Mouse (Mus musculus): Measurements from ENCODE around the gene Hadhb. TPM values are rescaled to one million over a fixed set of nuclear protein-coding genes. Genes with fewer than 3 reads are reported as not detected.
A peak's percentile ranks its signal among the peaks of the same experiment; 100 is the strongest.

Hadhb gene
- total and polyA plus RNA-seq, 3 experiments, result 69.5 to 118 (median 78.3) TPM

DNA sequence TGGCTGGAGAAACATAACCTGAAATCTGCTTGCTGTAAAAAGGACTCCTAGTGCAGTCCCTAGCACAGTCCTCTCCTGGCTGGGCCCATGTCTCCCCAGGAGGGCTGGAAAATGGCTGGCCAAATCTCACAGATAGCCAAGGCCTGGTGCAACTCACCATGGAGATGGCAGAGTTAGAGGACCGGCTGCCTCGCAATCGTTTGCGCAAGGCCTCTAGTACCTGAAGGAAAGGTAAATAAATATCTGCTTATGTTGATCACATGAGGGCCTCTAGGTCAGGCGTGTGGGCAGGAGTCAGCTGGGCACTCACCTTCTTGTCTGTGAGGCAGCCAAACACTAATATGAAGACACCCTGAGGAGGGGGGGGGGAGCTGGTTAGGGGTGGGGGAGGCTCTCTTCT, 40.3 kb downstream of the Hadhb start:
- no peak overlapping the region for H3K4me2 ChIP-seq (ENCODE audit: insufficient read depth, low read depth, poor library complexity, severe bottlenecking)
- dilution Hi-C loops (cut with MboI; ENCODE audit: extremely low pct_ligation_motif_present, extremely low pct_unique_long_range_greater_than_20kb, low sequenced_read_pairs) (no loop called here), in situ Hi-C loops (cut with MboI; ENCODE audit: low pct_ligation_motif_present, low pct_unique_long_range_greater_than_20kb, low sequenced_read_pairs) (no loop called here)
- H3K4me3 ChIP-seq (replicated peaks in 1 of 3; ENCODE audit: low read depth in 2 of 3, low read length in 2 of 3, poor library complexity in 1 of 3), result no peak overlapping the region
- no peak overlapping the region for H3K9ac ChIP-seq (ENCODE audit: insufficient read depth, low read depth)
- H3K27ac ChIP-seq (ENCODE audit: insufficient read depth, low read depth), result no peak overlapping the region
- H3K4me1 ChIP-seq (ENCODE audit: control insufficient read depth in 1 of 2, insufficient read depth in 2 of 2), result peaks cover 13 to 32% of the 10 kb centered on the region in 2 experiments
- TF ChIP-seq CTCF (conservative IDR thresholded peaks at IDR 0.05 in 1 of 2, IDR thresholded peaks at IDR 0.05 in 1 of 2; ENCODE audit: low read depth in 2 of 2, low read length in 2 of 2), result no peak
- no peak for TF ChIP-seq ZMIZ1 (IDR thresholded peaks at IDR 0.05; ENCODE audit: low read depth, low read length)
- TF ChIP-seq RCOR1 (conservative IDR thresholded peaks at IDR 0.05; ENCODE audit: low read depth, low read length), result no peak
- no peak for TF ChIP-seq MEF2A (IDR thresholded peaks at IDR 0.05; ENCODE audit: borderline replicate concordance, low read depth, low read length)
- no peak for TF ChIP-seq EP300 (IDR thresholded peaks at IDR 0.05; ENCODE audit: low read length)
- no peak for TF ChIP-seq MXI1 (IDR thresholded peaks at IDR 0.05; ENCODE audit: low read depth, low read length)
- H3K27me3 ChIP-seq (replicated peaks), result no peaks in the 10 kb centered on the region
- H3K36me3 ChIP-seq (replicated peaks in 1 of 2; ENCODE audit: control insufficient read depth in 1 of 2, insufficient read depth in 1 of 2, low read length in 1 of 2), result peaks cover 0 to 22% of the 10 kb centered on the region in 2 experiments
- DNase-seq (ENCODE audit: extremely low read depth), result no peak
- H3K9me3 ChIP-seq (replicated peaks; ENCODE audit: low read length), result no peaks in the 10 kb centered on the region
- no peaks in the 10 kb centered on the region for H3K79me2 ChIP-seq (replicated peaks; ENCODE audit: control insufficient read depth, extremely low read depth, insufficient read depth, poor library complexity, severe bottlenecking)

DNA sequence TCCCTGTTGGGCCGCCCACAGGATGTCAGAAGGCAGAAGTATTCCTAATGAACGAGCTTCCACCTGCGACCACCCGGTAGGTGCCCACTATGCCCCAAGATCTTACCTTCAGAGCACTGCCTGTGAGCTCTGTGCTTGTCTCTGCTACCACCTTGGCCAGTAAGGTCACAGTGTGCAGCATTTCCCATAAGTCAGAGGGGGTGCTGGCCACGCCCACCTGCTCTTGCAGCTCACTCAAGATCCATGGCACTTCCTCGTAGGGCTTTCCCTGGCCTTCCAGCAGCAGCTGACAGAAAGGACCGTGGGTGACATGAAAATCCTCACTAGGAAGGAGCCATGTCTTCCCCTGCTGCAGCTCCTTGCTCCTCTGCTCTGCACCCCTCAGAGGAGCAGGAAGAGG, 43.2 kb downstream of the Hadhb start:
- H3K4me1 ChIP-seq (ENCODE audit: control insufficient read depth in 1 of 2, insufficient read depth in 2 of 2), result peaks cover 18 to 47% of the 10 kb centered on the region in 2 experiments
- H3K36me3 ChIP-seq (replicated peaks in 1 of 2; ENCODE audit: control insufficient read depth in 1 of 2, insufficient read depth in 1 of 2, low read length in 1 of 2), result peaks cover 0 to 18% of the 10 kb centered on the region in 2 experiments
- no peaks in the 10 kb centered on the region for H3K9me3 ChIP-seq (replicated peaks; ENCODE audit: low read length)
- H3K9ac ChIP-seq (ENCODE audit: insufficient read depth, low read depth), result peak overlapping the region; percentile 42
- dilution Hi-C loops (cut with MboI; ENCODE audit: extremely low pct_ligation_motif_present, extremely low pct_unique_long_range_greater_than_20kb, low sequenced_read_pairs), result no loop called here
- peak overlapping the region; percentile 50 for H3K4me2 ChIP-seq (ENCODE audit: insufficient read depth, low read depth, poor library complexity, severe bottlenecking)
- H3K79me2 ChIP-seq (replicated peaks; ENCODE audit: control insufficient read depth, extremely low read depth, insufficient read depth, poor library complexity, severe bottlenecking), result no peaks in the 10 kb centered on the region
- in situ Hi-C loops (cut with MboI; ENCODE audit: low pct_ligation_motif_present, low pct_unique_long_range_greater_than_20kb, low sequenced_read_pairs), result no loop called here
- DNase-seq (ENCODE audit: extremely low read depth), result peak; percentile 81
- peak overlapping the region; percentile 23 to 50 (median 40) for H3K4me3 ChIP-seq (replicated peaks in 1 of 3; ENCODE audit: low read depth in 2 of 3, low read length in 2 of 3, poor library complexity in 1 of 3)
- H3K27me3 ChIP-seq (replicated peaks), result no peaks in the 10 kb centered on the region
- no peak overlapping the region for H3K27ac ChIP-seq (ENCODE audit: insufficient read depth, low read depth)
- TF ChIP-seq USF2 (conservative IDR thresholded peaks at IDR 0.05; ENCODE audit: low read depth, low read length) (no peak), SIN3A (IDR thresholded peaks at IDR 0.05; ENCODE audit: low read length) (no peak), EP300 (IDR thresholded peaks at IDR 0.05; ENCODE audit: low read length) (no peak), ELF1 (IDR thresholded peaks at IDR 0.05; ENCODE audit: low read depth, low read length) (peak; percentile 77), MAFK (IDR thresholded peaks at IDR 0.05; ENCODE audit: insufficient replicate concordance, low read length) (no peak), RAD21 (IDR thresholded peaks at IDR 0.05; ENCODE audit: low read depth, low read length) (no peak), JUN (IDR thresholded peaks at IDR 0.05; ENCODE audit: insufficient read depth, low read depth, low read length) (no peak), POLR2AphosphoS2 (IDR thresholded peaks at IDR 0.05; ENCODE audit: low read depth, low read length) (no peak), CHD1 (IDR thresholded peaks at IDR 0.05; ENCODE audit: low read depth, low read length) (no peak), CHD2 (IDR thresholded peaks at IDR 0.05; ENCODE audit: low read length) (no peak), SMC3 (IDR thresholded peaks at IDR 0.05; ENCODE audit: low read depth, low read length) (no peak), NELFE (IDR thresholded peaks at IDR 0.05; ENCODE audit: low read depth, low read length) (peak; percentile 72), ZMIZ1 (IDR thresholded peaks at IDR 0.05; ENCODE audit: low read depth, low read length) (peak; percentile 31; the same call in 1 of the 2 replicates), BHLHE40 (IDR thresholded peaks at IDR 0.05; ENCODE audit: low read depth, low read length) (no peak), PAX5 (IDR thresholded peaks at IDR 0.05; ENCODE audit: low read length) (no peak), IRF4 (IDR thresholded peaks at IDR 0.05; ENCODE audit: low read depth, low read length) (no peak; the same call in 1 of the 2 replicates), MXI1 (IDR thresholded peaks at IDR 0.05; ENCODE audit: low read depth, low read length) (0 out of 2 replicates have a peak, but pooled peaks have one; percentile 55), RCOR1 (conservative IDR thresholded peaks at IDR 0.05; ENCODE audit: low read depth, low read length) (no peak), KAT2A (IDR thresholded peaks at IDR 0.05; ENCODE audit: insufficient replicate concordance, low read length) (no peak), USF1 (IDR thresholded peaks at IDR 0.05; ENCODE audit: low read depth, low read length) (no peak), MAX (IDR thresholded peaks at IDR 0.05; ENCODE audit: low read length) (no peak), E2F4 (IDR thresholded peaks at IDR 0.05; ENCODE audit: insufficient replicate concordance, low read depth, low read length) (no peak), ZC3H11A (IDR thresholded peaks at IDR 0.05; ENCODE audit: low read depth, low read length) (no peak), MEF2A (IDR thresholded peaks at IDR 0.05; ENCODE audit: borderline replicate concordance, low read depth, low read length) (no peak), GABPA (IDR thresholded peaks at IDR 0.05; ENCODE audit: insufficient replicate concordance, low read depth, low read length) (no peak), NRF1 (IDR thresholded peaks at IDR 0.05; ENCODE audit: low read depth, low read length) (no peak), CTCF (conservative IDR thresholded peaks at IDR 0.05 in 1 of 2, IDR thresholded peaks at IDR 0.05 in 1 of 2; ENCODE audit: low read depth in 2 of 2, low read length in 2 of 2) (no peak), UBTF (IDR thresholded peaks at IDR 0.05; ENCODE audit: low read depth, low read length) (no peak), MYC (IDR thresholded peaks at IDR 0.05; ENCODE audit: low read depth, low read length) (no peak), TBP (conservative IDR thresholded peaks at IDR 0.05; ENCODE audit: low read depth, low read length) (peak; percentile 52), ZNF384 (IDR thresholded peaks at IDR 0.05; ENCODE audit: low read depth, low read length) (no peak), HCFC1 (IDR thresholded peaks at IDR 0.05; ENCODE audit: low read depth, low read length) (peak; percentile 48)
